Mouse (Mus musculus) MEL (cell line): ENCODE measurements at regions not wholly inside any gene's neighbourhood (a gene's known extent, or its start where the extent isn't known, plus 50 kb on each side); places are given as distances from the start of the nearest gene placed in this dataset.
A peak's percentile ranks its signal among the peaks of the same experiment; 100 is the strongest.

ENCODE experiments used
- DNase-seq: peaks from one replicate; pipeline ENCODE4 v3.0.0; 2011; ENCODE audit warnings: low read depth, low spot score
- H3K27ac ChIP-seq: 2 replicates; pipeline ENCODE4 v1.5.1; 2012; ENCODE audit warnings: low read depth, mild to moderate bottlenecking, control low read depth, low read length, moderate library complexity; ENCODE audit not compliant: control insufficient read depth
- H3K27me3 ChIP-seq, 2 experiments: fragments of 150-350 bp in 1 of 2; sonication (generic) in 1 of 2; 2 replicates each; pipeline ENCODE4 v1.6.1; 2012; ENCODE audit warnings: low read length in 2 of 2, mild to moderate bottlenecking in 2 of 2, improper control_type of control experiment in 1 of 2, moderate library complexity in 1 of 2; ENCODE audit not compliant: insufficient read depth in 2 of 2, control insufficient read depth in 1 of 2
- H3K36me3 ChIP-seq, 2 experiments: 2 replicates each; pipeline ENCODE4 v1.6.1; 2012 to 2014; ENCODE audit warnings: low read length in 2 of 2, improper control_type of control experiment in 1 of 2, inconsistent platforms in 1 of 2, mild to moderate bottlenecking in 1 of 2; ENCODE audit not compliant: insufficient read depth in 2 of 2, control insufficient read depth in 1 of 2
- H3K4me1 ChIP-seq, 2 experiments: fragments of 150-350 bp in 1 of 2; sonication (generic) in 1 of 2; 2 replicates each; pipeline ENCODE4 v1.6.1; 2012; ENCODE audit warnings: low read length in 2 of 2, improper control_type of control experiment in 1 of 2, mild to moderate bottlenecking in 1 of 2; ENCODE audit not compliant: insufficient read depth in 2 of 2, control insufficient read depth in 1 of 2
- H3K4me3 ChIP-seq, 2 experiments: fragments of 150-350 bp in 1 of 2; sonication (generic) in 1 of 2; 2 replicates each; pipeline ENCODE4 v1.5.1; 2012; ENCODE audit warnings: low read depth in 2 of 2, low read length in 2 of 2, mild to moderate bottlenecking in 2 of 2, moderate library complexity in 2 of 2, control low read depth in 1 of 2, improper control_type of control experiment in 1 of 2; ENCODE audit not compliant: control insufficient read depth in 1 of 2, insufficient read depth in 1 of 2
- H3K79me2 ChIP-seq: 2 replicates; pipeline ENCODE4 v1.6.1; 2012; ENCODE audit warnings: mild to moderate bottlenecking, low read length, moderate library complexity; ENCODE audit not compliant: control insufficient read depth, poor library complexity, insufficient read depth
- H3K9ac ChIP-seq: 2 replicates; pipeline ENCODE4 v1.6.1; 2012; ENCODE audit warnings: low read depth, mild to moderate bottlenecking, control low read depth, low read length, moderate library complexity; ENCODE audit not compliant: control insufficient read depth, poor library complexity, severe bottlenecking
- H3K9me3 ChIP-seq: fragments of 150-350 bp; sonication (generic); replicated peaks from 2 replicates; pipeline ENCODE4 v1.6.1; 2012; ENCODE audit warnings: mild to moderate bottlenecking, low read length, improper control_type of control experiment, moderate library complexity; ENCODE audit not compliant: insufficient read depth
- CHD1 ChIP-seq: IDR thresholded peaks from 2 replicates; pipeline ENCODE4 v1.6.1; 2012; ENCODE audit warnings: low read depth, mild to moderate bottlenecking, inconsistent platforms, low read length, improper control_type of control experiment
- CTCF ChIP-seq, 3 experiments: IDR thresholded peaks in 2 of 3; conservative IDR thresholded peaks in 1 of 3; 2 replicates each; pipeline ENCODE4 v1.5.1; 2011 to 2012; ENCODE audit warnings: low read length in 3 of 3, low read depth in 2 of 3, mild to moderate bottlenecking in 2 of 3, improper control_type of control experiment in 1 of 3, inconsistent platforms in 1 of 3, mixed read lengths in 1 of 3, moderate library complexity in 1 of 3; ENCODE audit not compliant: control insufficient read depth in 1 of 3, insufficient read depth in 1 of 3, poor library complexity in 1 of 3, severe bottlenecking in 1 of 3
- GATA1 ChIP-seq: IDR thresholded peaks from 2 replicates; pipeline ENCODE4 v1.6.1; 2011; ENCODE audit warnings: low read depth, low read length, improper control_type of control experiment
- MAX ChIP-seq: IDR thresholded peaks from 2 replicates; pipeline ENCODE4 v1.6.1; 2011; ENCODE audit warnings: low read length, improper control_type of control experiment
- MAZ ChIP-seq: IDR thresholded peaks from 2 replicates; pipeline ENCODE4 v1.6.1; 2012; ENCODE audit warnings: low read depth, mild to moderate bottlenecking, inconsistent platforms, low read length, improper control_type of control experiment
- NELFE ChIP-seq: IDR thresholded peaks from 2 replicates; pipeline ENCODE4 v1.6.1; 2011; ENCODE audit warnings: low read depth, low read length, improper control_type of control experiment
- SMC3 ChIP-seq: IDR thresholded peaks from 2 replicates; pipeline ENCODE4 v1.6.1; 2011; ENCODE audit warnings: low read depth, low read length, improper control_type of control experiment
- UBTF ChIP-seq: IDR thresholded peaks from 2 replicates; pipeline ENCODE4 v1.6.1; 2012; ENCODE audit warnings: low read depth, mild to moderate bottlenecking, inconsistent platforms, low read length, improper control_type of control experiment, moderate library complexity, borderline replicate concordance; ENCODE audit not compliant: insufficient read depth
- USF1 ChIP-seq: IDR thresholded peaks from 2 replicates; pipeline ENCODE4 v1.6.1; 2014; ENCODE audit warnings: low read depth, mild to moderate bottlenecking, inconsistent platforms, low read length, improper control_type of control experiment, moderate library complexity

DNA sequence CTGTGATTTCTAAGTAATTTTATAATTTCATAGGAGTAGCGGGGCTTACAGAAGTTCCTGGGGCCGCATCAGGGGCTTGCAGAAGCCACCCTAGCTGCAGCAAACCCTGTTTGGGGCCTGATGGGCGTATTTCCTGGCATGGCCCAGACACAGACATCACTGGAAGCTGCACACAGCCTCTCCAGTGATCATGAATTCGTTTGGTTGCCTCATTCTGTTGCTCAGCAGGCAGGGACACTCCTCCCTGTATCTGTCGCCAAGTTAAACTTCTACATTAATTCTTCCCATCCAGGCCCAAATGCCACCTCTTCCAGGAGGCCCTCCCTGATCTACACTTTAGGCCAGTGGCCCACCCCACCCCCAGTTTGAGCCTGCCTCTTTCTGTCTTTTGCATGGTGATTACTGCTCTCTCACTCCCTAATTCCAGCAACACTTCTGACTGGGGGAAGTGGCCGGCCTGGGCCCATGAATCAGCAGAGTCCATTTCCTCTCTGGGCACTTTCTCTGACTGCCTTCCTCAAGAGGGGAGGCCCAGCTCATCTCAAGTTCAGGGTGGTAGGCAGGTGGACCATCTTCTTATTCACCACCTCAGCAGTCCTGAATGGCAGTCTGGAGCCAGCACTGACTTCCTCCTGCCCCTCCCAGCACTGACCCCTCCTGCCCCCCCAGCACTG, 51.0 kb upstream of the Tmem189 start:
- Histone ChIP-seq H3K4me1 (0 out of 4 replicates have a peak, but pooled peaks cover 0 to 6% of the 10 kb centered on the region in 2 experiments), H3K27ac (no peak overlapping the region), H3K9ac (no peak overlapping the region), H3K9me3 (no peaks in the 10 kb centered on the region), H3K79me2 (no peaks in the 10 kb centered on the region), H3K36me3 (no peaks in the 10 kb centered on the region), H3K27me3 (no peaks in the 10 kb centered on the region), H3K4me3 (no peak overlapping the region)
- no peak for TF ChIP-seq NELFE
- TF ChIP-seq USF1, result no peak
- no peak for TF ChIP-seq MAZ
- no peak for TF ChIP-seq MAX
- TF ChIP-seq GATA1, result no peak
- no peak for TF ChIP-seq UBTF
- TF ChIP-seq SMC3, result no peak
- TF ChIP-seq CHD1, result no peak
- TF ChIP-seq CTCF (IDR thresholded peaks at IDR 0.05 in 2 of 3, conservative IDR thresholded peaks at IDR 0.05 in 1 of 3; ENCODE audit: control insufficient read depth in 1 of 3, insufficient read depth in 1 of 3, low read depth in 2 of 3, low read length in 3 of 3, poor library complexity in 1 of 3, severe bottlenecking in 1 of 3), result no peak
- DNase-seq, result peak; percentile 20
